Mouse (Mus musculus): ENCODE results near the gene Mbnl2.
"Not testable (repeated sequence)": the region's sequence is repeated elsewhere in the genome, so short reads cannot be mapped to it uniquely, and the experiment has no call there.

Gene Mbnl2

GRCm38 (mm10) chr14:120344641-120345040, 69.2 kb downstream of the Mbnl2 start:
- in situ Hi-C loops (cut with MboI; ENCODE audit: unreplicated experiment in 2 of 2) = no loop called here

- in situ Hi-C loops (cut with MboI; ENCODE audit: unreplicated experiment in 2 of 2) = no loop called here
Observed at GRCm38 (mm10) chr14:120347410-120348315, 72.2 kb downstream of the Mbnl2 start.

- in situ Hi-C loops (cut with MboI; ENCODE audit: unreplicated experiment in 2 of 2) = no loop called here
Observed at GRCm38 (mm10) chr14:120349332-120349731, 73.9 kb downstream of the Mbnl2 start.

- in situ Hi-C loops (cut with MboI; ENCODE audit: unreplicated experiment in 2 of 2) = no loop called here
Observed at GRCm38 (mm10) chr14:120352136-120352843, 76.8 kb downstream of the Mbnl2 start.

- in situ Hi-C loops (cut with MboI; ENCODE audit: unreplicated experiment in 2 of 2) = no loop called here
Observed at GRCm38 (mm10) chr14:120353211-120353610, 77.7 kb downstream of the Mbnl2 start.

- in situ Hi-C loops (cut with MboI; ENCODE audit: unreplicated experiment in 2 of 2) = no loop called here
Observed at GRCm38 (mm10) chr14:120354595-120354994, 79.1 kb downstream of the Mbnl2 start.

GRCm38 (mm10) chr14:120355040-120355741, 79.7 kb downstream of the Mbnl2 start:
- in situ Hi-C loops (cut with MboI; ENCODE audit: unreplicated experiment in 2 of 2) = no loop called here

- in situ Hi-C loops (cut with MboI; ENCODE audit: unreplicated experiment in 2 of 2) = no loop called here
Observed at GRCm38 (mm10) chr14:120355742-120356440, 80.4 kb downstream of the Mbnl2 start.

GRCm38 (mm10) chr14:120357321-120358070, 82.0 kb downstream of the Mbnl2 start:
- in situ Hi-C loops (cut with MboI; ENCODE audit: unreplicated experiment in 2 of 2) = no loop called here

GRCm38 (mm10) chr14:120359608-120360007, 84.1 kb downstream of the Mbnl2 start:
- in situ Hi-C loops (cut with MboI; ENCODE audit: unreplicated experiment in 2 of 2) = not testable (repeated sequence)

GRCm38 (mm10) chr14:120361121-120361520, 85.7 kb downstream of the Mbnl2 start:
- in situ Hi-C loops (cut with MboI; ENCODE audit: unreplicated experiment in 2 of 2) = no loop called here

- in situ Hi-C loops (cut with MboI; ENCODE audit: unreplicated experiment in 2 of 2) = no loop called here
Observed at GRCm38 (mm10) chr14:120362409-120362992, 87.0 kb downstream of the Mbnl2 start.

GRCm38 (mm10) chr14:120363090-120363818, 87.8 kb downstream of the Mbnl2 start:
- in situ Hi-C loops (cut with MboI; ENCODE audit: unreplicated experiment in 2 of 2) = no loop called here

- in situ Hi-C loops (cut with MboI; ENCODE audit: unreplicated experiment in 2 of 2) = no loop called here
Observed at GRCm38 (mm10) chr14:120365088-120365487, 89.6 kb downstream of the Mbnl2 start.

- in situ Hi-C loops (cut with MboI; ENCODE audit: unreplicated experiment in 2 of 2) = no loop called here
Observed at GRCm38 (mm10) chr14:120366962-120367361, 91.5 kb downstream of the Mbnl2 start.

GRCm38 (mm10) chr14:120367589-120367988, 92.1 kb downstream of the Mbnl2 start:
- in situ Hi-C loops (cut with MboI; ENCODE audit: unreplicated experiment in 2 of 2) = no loop called here

- in situ Hi-C loops (cut with MboI; ENCODE audit: unreplicated experiment in 2 of 2) = no loop called here
Observed at GRCm38 (mm10) chr14:120368456-120368855, 93.0 kb downstream of the Mbnl2 start.

GRCm38 (mm10) chr14:120368914-120369391, 93.5 kb downstream of the Mbnl2 start:
- in situ Hi-C loops (cut with MboI; ENCODE audit: unreplicated experiment in 2 of 2) = no loop called here

- in situ Hi-C loops (cut with MboI; ENCODE audit: unreplicated experiment in 2 of 2) = no loop called here
Observed at GRCm38 (mm10) chr14:120370044-120370443, 94.6 kb downstream of the Mbnl2 start.
